Mouse (Mus musculus) adrenal gland (tissue): ENCODE measurements around the gene Glrx2.

ENCODE experiments used
- intact Hi-C: fragments of 180-260 bp; cut with DNase I; formaldehyde crosslinking; loops from one replicate; pipeline ENCODE4 v1.15.1; 2025

The Glrx2 gene

DNA sequence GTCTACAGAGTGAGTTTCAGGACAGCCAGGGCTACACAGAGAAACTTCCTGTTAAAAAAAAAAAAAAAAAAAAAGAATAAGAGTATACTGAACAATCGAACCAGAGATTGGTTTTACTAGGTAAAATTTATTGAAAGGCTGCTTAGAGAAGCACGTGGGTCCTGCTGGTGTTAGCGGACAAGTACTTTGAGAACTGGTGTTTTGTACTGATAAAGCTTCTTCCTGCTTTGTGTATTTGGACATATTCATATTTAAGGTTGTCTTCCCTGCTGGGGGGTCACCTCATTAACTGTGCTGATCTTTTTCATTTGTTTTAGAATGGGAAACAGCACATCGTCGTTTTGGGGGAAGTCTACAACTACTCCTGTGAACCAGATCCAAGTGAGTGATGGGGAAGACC lies 25.2 kb downstream of the Glrx2 start:
- intact Hi-C loops = no loop called here

DNA sequence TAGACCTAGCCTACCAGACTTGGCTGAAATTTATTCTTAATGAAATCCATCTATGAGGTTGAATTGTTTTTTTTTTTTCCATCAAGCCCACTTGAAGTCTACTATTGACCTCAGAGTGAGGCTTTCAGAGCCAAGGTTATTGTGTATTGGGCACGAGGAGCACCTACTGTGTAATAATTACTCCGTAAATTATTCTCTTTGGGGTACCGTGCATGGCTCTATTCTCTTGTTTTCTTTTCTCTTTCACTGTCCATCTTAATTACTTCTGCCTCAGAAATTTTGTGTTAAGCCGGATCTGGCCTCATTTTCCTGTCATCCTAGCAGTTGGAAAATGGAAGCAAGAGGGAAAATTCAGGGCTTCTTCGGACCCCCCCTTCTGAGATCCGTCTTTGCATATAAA lies 26.0 kb downstream of the Glrx2 start:
- intact Hi-C loops = no loop called here

DNA sequence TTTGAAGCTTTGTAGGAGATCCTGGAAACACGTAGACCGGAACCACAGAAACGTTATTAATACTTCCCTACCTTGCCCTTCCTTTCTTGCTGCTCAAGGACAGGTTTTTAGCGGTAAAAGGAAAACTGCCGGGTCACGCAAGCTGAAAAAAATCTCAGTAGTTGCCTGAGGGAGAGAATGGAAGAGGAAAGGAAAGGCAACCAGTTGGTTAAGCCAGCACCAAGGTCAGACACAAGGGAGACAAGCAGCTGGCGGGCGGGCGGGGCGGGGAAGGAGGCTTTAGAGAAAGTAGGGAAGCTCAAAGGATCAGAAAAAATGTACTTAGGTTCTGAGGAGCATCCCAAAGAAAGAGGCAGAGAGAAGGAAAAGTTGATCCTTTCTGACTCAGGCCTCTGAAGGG lies 29.7 kb downstream of the Glrx2 start:
- intact Hi-C loops = no loop called here

DNA sequence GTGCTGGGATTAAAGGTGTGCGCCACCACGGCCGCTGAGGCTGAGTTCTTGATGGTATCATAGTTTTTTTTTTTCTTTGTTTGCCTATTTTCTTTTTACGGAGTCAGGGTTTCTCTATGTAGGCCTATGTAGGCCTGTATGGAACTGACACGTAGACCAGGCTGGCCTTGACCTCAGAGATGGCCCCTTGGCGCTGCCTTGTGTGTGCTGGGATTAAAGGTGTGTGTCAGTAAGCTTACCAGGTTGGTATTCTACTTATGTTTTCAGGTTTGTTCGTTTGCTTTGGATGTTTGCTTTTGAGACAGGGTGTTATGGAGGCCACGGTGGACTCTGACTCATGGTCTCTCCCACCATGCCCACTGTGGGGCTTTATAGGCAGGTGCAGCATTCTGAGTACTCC lies 46.0 kb downstream of the Glrx2 start:
- intact Hi-C loops = no loop called here

DNA sequence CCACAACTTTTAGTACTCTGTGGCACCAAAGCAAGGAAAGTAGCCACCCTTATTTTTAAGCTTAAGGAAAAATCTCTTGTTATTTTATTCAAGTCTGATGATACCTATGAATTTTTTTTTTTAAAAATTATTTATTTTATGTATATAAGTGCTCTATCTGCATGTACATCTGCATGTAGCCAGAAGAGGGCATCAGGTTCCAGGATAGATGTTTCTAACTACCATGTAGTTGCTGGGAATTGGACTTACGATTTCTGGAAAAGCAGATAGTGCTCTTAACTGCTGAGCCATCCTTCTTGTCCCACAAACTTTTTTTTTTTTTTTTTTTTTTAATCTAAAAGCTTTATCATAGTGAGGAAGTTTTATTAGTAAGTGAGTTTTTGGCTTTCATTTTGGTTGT lies 48.3 kb downstream of the Glrx2 start:
- intact Hi-C loops = no loop called here

DNA sequence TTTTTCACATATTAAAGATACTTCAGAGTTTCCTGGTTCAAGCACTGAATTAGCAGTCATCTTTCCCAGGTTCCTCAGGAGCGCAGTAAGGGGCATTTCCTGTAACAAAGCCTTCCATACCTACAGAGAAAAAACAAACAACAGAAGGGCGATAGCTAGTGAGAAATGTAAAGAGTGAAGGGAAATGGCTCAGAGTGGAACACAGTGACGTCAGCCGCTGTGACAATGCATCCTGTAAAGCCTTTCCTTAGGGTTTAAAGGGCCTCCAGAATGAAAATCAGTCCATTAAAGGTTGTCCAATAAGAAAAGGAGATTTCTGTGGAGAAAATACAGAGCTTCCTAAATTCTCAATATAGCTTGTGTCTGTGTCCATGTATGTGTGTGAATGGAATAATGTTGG lies 49.7 kb downstream of the Glrx2 start:
- intact Hi-C loops = no loop called here

DNA sequence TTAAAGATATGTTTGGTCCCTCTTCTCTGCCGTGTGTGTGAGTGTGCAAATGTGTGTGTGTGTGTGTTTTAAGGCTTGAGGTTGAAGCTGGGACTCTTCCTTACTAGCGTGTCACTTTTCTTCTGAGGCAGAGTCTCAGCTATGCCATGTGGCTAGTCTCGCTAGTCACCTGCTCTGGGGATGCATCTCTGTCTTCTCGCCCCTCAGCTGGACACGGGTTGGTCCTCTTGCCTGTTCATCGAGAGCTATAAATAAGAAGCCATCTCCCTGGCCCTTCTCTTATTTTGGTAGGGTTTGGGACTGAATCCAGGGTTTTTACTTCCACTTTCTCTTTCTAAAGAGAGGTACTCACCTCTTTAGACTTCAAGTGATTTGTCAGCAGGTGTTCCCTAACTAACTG lies 50.1 kb downstream of the Glrx2 start:
- intact Hi-C loops = no loop called here

DNA sequence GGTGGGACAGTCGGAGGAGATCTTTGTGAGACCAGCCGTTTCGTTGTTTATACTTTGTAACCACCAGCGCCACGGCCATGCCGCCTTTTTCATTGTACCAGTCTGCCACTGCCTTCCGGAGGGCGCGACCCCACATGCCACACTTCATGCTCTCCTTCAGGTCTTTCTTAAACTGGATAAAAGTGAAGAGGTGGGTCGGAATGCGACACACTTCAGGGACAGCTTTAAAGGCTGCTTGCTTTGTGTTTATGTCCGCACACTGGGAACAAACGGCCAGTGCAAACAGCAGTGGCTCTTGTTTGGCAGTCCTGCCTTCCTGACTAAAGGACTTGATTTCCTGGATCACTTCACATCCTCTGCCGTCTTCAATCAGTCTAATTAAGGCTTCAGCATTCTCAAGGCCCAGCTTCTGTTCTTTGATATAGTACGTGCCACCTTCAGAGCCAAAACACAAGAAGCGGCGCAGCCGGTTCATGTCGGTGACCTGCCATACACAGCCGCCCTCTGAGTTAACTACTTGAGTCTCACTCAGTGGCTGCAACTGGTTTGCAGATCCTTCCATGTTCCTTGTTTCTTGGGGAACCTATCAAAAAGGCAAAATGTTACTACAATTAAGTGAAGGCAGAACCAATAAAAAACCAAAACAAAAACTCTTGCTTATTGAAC lies 54.4 kb downstream of the Glrx2 start:
- intact Hi-C loops = no loop called here

DNA sequence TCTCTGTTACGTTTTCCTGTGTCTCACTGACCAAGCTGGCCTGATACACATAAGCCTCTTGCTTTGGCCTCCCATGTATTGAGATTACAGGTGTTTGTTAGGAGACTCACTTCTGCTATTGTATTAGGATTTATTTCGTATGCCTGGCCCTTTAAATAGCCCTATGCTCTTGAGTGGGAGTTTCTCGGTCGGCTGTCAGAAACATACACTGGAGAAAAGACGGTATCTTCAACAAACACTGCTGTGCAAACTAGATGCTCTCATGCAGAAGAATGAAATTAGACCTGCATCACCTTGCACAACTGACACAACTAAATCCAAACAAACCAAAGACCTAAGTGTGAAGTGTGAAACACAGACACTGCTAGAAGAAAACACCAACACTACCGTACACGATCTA lies 56.9 kb downstream of the Glrx2 start:
- intact Hi-C loops = no loop called here

DNA sequence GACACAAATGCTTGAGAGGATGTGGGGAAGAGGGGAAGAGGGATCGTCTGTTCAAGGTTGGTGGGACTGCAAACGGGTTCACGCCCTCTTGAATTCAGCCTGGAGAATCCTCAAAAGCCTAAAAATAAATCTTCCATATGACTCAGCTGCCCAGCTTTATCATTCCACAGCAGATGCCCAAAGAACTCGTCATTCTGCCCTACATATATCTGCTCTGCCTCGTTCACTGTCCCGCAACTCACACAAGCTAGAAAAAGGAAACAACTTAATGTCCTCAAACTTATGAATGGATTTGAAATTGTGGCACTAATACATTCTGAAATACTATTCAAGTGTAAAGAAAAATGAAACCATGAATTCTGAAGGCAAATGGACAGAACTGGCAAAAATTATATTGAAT lies 57.8 kb downstream of the Glrx2 start:
- intact Hi-C loops = no loop called here

DNA sequence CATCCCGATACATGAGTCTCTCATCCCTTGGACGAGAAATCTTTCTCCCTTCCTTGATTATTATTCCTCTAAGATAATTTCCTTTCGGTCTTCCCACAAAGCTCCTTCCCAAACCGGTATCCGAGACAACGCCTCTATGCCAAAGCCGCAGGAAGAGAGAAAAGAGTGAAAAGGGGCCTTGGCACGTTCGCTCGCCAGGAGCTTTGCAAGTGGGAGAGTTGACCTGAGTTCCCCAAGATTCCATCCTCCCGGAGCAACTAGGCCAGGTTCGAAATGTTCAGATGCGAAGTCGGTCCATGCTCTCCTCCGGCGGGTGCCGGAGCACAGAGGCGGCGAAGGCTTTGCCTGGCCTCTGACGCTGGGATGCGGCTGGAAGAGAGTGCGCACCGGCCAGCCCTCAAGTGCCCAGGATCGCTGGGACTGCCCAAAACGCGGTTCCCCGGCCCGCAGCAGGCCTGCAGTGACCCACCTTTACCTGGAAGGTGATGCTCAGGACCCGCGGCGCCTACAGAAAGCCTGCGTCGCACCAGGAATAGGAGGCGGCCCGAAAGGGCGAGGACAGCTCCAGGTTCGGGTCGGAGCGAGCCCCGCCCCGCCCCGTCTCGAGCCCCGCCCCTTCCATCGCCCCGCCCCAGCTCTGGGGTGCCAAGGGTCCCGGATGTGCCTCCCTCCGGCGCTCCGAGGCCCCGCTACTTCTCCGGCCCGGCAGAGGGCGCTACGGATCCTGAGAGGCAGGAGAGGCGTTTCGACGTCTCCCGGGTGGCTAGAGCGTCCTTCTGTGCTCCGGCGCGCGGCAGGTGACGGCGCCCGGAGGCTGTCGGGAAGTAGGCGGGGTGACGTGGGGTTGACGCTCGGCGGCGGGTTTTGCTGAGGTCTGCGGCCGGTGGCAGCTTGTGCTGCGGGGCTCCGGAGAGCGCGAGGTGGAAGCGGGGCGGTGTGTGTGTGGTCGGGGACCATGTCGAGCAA lies 60.6 kb downstream of the Glrx2 start, which contains the start of the genes Trove2 and Uchl5:
Gene Trove2 (minus strand): TSS at position 623 of the 966 bp plus-strand sequence.
Gene Uchl5 (plus strand): TSS at position 827 of the 966 bp plus-strand sequence.
- intact Hi-C loops = no loop called here

DNA sequence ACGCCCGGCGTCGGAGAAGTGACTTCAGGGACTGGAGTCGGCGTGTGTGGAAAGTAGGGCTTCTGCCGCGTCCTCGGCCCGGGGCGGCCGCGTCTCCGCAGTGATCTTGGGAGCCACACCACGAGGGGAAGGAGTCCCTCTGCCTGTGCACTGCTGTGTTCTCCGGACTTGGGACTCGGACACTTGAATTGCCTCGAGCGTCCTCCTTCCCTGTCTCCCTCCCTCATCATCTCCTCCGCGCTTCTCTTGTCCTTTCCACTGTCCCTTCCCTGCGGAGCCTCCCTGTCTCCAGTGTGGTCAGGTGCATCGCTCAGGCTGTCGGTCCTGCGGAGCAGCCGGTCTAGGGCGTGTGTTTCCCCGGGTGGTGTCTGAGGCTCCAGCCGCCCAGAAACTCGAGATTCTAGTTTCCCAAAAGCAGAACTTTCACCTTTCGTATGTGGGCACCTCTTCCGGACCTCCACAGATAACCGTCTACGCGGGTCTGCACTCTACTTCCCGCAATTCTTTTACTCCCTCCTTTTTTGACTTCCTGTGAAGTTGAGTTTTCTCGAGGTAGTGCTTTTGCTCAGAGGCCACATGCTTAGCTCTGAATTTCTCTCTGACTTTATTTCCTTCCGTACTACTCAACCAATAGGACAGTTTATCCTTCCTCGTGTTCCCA lies 61.5 kb downstream of the Glrx2 start:
- intact Hi-C loops = no loop called here

DNA sequence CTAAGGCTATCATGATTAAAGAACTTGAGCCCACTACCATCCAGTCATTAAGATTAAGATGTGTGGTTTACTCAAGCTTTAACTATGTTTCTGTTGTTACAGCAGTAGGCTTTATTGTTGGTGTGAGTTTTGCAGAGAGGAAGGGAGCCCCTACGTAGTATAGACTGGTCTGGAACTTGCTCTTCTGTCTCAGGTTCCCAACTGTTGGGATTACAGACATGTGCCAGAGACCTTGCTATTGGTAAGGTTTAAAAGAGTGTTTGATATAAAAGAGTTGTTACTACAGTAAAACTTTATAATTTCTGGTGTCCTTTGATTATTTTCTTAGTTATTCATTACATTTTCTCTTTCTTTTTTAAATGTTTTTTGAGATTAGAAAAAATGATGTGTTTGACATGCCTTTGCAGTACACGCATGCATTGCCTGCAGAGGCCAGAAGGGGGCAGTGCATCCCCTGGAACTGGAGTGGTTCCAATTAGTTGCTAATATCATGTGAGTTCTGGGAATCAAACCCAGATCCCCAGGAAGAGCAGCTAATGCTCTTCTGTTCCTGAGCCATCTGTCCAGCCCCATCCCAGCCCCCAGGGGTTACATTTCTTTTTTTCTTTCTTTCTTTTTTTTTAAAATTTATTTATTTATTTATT lies 72.6 kb downstream of the Glrx2 start:
- intact Hi-C loops = no loop called here
